Mouse (Mus musculus) mouse embryonic stem cell (cell line): ENCODE data around the gene Gabra1.

Experiments used
- in situ Hi-C, 2 experiments: fragments of 300-500 bp; cut with MboI; formaldehyde crosslinking; loops; 1 replicate in 1 of 2; 3 replicates in 1 of 2; pipeline ENCODE4 v1.14.3; 2019 to 2020; ENCODE audit warnings: low sequenced_read_pairs in 2 of 2, low pct_unique_long_range_greater_than_20kb in 1 of 2, mixed read lengths in 1 of 2; ENCODE audit not compliant: unreplicated experiment in 1 of 2

Gabra1 gene

GRCm38 (mm10) chr11:42182825-42183152, at the start of gene Gabra1:
Gene Gabra1 (minus strand): TSS chr11:42182930.
- in situ Hi-C loops, result no loop called here

GRCm38 (mm10) chr11:42181973-42182824, 531 bp downstream of the Gabra1 start:
- in situ Hi-C loops, result no loop called here

DNA sequence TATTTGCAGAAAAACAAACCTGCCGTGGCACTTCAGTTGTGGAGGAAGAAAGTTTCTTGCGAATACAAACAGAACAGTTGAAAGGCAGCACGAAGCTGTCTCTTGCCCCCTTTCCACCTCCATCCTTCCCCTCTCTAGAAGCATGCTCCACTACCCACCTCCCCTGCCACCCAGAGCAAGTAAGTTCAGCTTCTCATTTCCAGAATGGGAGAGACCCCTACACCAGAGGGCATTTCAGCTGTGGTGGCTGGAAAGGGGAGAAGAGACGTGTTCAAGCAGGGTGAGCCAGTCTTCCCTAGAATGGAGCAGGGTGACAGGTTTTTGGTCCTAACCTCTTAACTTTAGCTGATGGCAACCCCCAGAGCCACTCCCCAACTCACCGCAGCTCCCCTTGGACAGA, 1.3 kb downstream of the Gabra1 start:
- in situ Hi-C loops, result no loop called here

GRCm38 (mm10) chr11:42179535-42179934, 3.2 kb downstream of the Gabra1 start:
- in situ Hi-C loops, result no loop called here

- in situ Hi-C loops, result no loop called here
Measured at GRCm38 (mm10) chr11:42178296-42178695, 4.4 kb downstream of the Gabra1 start.

GRCm38 (mm10) chr11:42151396-42151795, 31.3 kb downstream of the Gabra1 start:
- in situ Hi-C loops, result no loop called here

GRCm38 (mm10) chr11:42116931-42117330, 65.8 kb downstream of the Gabra1 start:
- in situ Hi-C loops, result no loop called here

DNA sequence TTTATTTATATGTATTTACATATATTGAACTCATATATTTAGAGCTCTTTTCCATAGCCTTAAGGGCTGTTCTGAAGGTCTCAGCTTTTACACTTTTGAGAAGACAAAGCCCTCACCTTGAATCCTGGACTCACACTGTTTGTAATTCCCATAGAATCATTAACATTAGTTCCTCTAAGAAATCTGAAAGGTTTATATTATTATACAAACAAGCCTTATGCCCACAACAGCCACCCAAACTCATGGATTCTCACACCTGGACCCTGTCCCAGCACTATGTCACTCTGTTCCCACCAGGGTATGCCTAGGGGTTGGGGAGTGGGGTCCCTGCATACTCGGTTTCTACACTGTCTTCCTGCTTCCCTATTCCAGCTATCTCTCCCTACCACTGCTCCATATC, 72.7 kb downstream of the Gabra1 start:
- in situ Hi-C loops, result no loop called here

GRCm38 (mm10) chr11:42109627-42110026, 73.1 kb downstream of the Gabra1 start:
- in situ Hi-C loops, result no loop called here

DNA sequence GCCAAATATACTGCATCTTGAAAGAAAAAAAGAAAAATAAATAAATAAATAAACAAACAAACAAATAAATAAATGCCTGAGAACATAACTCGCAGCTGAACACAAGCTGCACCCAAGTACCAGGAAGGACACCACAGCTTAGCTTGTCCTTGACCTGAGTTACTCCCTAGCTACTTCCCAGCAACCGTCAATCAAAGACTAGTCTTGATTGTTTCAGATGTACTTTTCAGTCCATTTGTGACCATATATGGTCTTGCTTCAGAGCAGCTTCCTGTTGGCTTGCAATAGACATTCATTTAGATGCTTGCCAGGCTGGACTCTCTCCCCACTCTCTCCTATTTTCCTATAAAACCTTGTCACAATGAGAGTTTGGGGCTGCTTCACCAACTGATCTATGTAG, 87.2 kb downstream of the Gabra1 start:
- in situ Hi-C loops, result no loop called here
